Mouse (Mus musculus) embryonic facial prominence, embryonic 13.5 days (tissue): ENCODE measurements at regions not wholly inside any gene's neighbourhood (a gene's known extent, or its start where the extent isn't known, plus 50 kb on each side); places are given as distances from the start of the nearest gene placed in this dataset.

Experiments
- ATAC-seq: fragments of 200-750 bp; cut with Nextera tagmentation; 2 replicates; pipeline ENCODE4 v1.8.0; 2017; ENCODE audit warnings: low read depth; ENCODE audit not compliant: insufficient number of reproducible peaks, insufficient read depth, low FRiP score, low TSS enrichment
- H3K27ac ChIP-seq: fragments of 300-500 bp; sonication (generic); 2 replicates; pipeline ENCODE4 v1.5.1; 2015; ENCODE audit warnings: moderate library complexity, mild to moderate bottlenecking, inconsistent platforms
- H3K27me3 ChIP-seq: fragments of 300-500 bp; sonication (generic); 2 replicates; pipeline ENCODE4 v1.6.1; 2015; ENCODE audit warnings: mild to moderate bottlenecking, inconsistent platforms
- H3K36me3 ChIP-seq: fragments of 300-500 bp; sonication (generic); 2 replicates; pipeline ENCODE4 v1.6.1; 2015; ENCODE audit warnings: mild to moderate bottlenecking, inconsistent platforms
- H3K4me1 ChIP-seq: fragments of 300-500 bp; sonication (generic); 2 replicates; pipeline ENCODE4 v1.6.1; 2015; ENCODE audit warnings: inconsistent platforms
- H3K4me2 ChIP-seq: fragments of 300-500 bp; sonication (generic); 2 replicates; pipeline ENCODE4 v1.6.1; 2015; ENCODE audit warnings: moderate library complexity, mild to moderate bottlenecking, inconsistent platforms
- H3K4me3 ChIP-seq: fragments of 300-500 bp; sonication (generic); 2 replicates; pipeline ENCODE4 v1.5.1; 2015; ENCODE audit warnings: mild to moderate bottlenecking, inconsistent platforms
- H3K9ac ChIP-seq: fragments of 300-500 bp; sonication (generic); 2 replicates; pipeline ENCODE4 v1.6.1; 2015; ENCODE audit warnings: mild to moderate bottlenecking, inconsistent platforms
- H3K9me3 ChIP-seq: fragments of 300-500 bp; sonication (generic); 2 replicates; pipeline ENCODE4 v1.6.1; 2016; ENCODE audit warnings: inconsistent platforms
- WGBS: fragments of 180-500 bp; shearing (Covaris S2); methylation state at CpG from one replicate; pipeline ENCODE4 v1.1.7; 2015; ENCODE audit warnings: mixed read lengths; 5-methylcytosine and 5-hydroxymethylcytosine counted together

DNA sequence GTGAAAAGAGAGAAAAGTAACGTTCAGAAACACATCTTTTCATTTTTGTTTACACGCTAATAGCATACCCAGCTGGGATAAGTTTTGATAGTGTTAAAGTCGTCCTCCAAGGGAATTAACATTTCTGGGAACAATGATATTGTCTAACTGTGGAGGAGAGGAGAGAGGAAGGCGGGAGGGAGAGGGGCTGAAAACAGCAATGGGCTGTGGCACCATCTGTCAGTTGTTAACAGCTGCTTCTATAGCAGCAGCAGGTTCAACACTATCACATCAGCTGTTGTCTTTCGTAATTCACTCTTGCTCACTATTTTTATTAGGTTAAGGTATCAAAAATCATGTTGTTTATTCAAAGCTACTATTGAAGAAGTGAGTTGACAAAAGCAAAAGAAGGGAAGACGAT, 1747.4 kb upstream of the G6pd2 start:
- no peak overlapping the region for H3K4me2 ChIP-seq
- no peaks in the 10 kb centered on the region for H3K4me1 ChIP-seq
- H3K36me3 ChIP-seq, result no peaks in the 10 kb centered on the region
- no peaks in the 10 kb centered on the region for H3K9me3 ChIP-seq
- H3K9ac ChIP-seq, result no peak overlapping the region
- H3K27ac ChIP-seq, result no peak overlapping the region
- WGBS, result 58% methylated on average over 6 of the region's 6 CpGs
- no peak for ATAC-seq
- no peak overlapping the region for H3K4me3 ChIP-seq
- no peaks in the 10 kb centered on the region for H3K27me3 ChIP-seq
